Mouse (Mus musculus) adrenal gland, postnatal 36 days (tissue): ENCODE measurements at regions not wholly inside any gene's neighbourhood (a gene's known extent, or its start where the extent isn't known, plus 50 kb on each side); places are given as distances from the start of the nearest gene placed in this dataset.

Source experiments
- DNase-seq, 2 experiments: peaks; one replicate each; pipeline ENCODE4 v3.0.0; 2021; ENCODE audit warnings: mixed read lengths in 1 of 2

- peak; percentile 52 for DNase-seq
These were observed 131.1 kb upstream of the Reg3g start for GRCm38 (mm10) chr6:78599751-78600150.

DNA sequence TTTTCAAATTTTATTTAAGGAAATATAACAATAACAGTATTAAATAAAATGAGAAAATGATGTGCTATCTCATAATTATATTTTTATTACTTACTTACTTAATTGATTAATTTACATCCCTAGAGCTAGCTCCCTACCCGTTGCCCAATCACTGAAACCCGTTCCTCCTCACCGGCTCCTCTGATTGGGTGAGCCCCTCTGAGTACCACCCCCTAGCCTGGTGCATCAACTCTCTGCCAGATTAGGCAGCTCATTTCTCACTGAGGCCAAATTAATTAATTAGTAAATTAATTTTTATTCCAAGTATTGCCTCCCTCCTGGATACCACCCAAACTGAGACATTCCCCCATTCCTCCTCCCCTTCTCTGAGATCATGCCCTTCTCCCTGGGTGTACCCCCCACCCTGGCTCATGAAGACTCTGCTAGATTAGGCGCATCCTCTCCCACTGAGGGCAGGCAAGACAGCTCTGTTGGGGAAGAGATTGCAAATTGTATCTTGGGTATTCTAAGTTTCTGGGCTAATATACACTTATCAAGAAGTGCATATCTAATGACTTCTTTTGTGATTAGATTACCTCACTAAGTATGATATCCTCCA, 101.4 kb upstream of the Reg3g start:
- DNase-seq: no peak

DNA sequence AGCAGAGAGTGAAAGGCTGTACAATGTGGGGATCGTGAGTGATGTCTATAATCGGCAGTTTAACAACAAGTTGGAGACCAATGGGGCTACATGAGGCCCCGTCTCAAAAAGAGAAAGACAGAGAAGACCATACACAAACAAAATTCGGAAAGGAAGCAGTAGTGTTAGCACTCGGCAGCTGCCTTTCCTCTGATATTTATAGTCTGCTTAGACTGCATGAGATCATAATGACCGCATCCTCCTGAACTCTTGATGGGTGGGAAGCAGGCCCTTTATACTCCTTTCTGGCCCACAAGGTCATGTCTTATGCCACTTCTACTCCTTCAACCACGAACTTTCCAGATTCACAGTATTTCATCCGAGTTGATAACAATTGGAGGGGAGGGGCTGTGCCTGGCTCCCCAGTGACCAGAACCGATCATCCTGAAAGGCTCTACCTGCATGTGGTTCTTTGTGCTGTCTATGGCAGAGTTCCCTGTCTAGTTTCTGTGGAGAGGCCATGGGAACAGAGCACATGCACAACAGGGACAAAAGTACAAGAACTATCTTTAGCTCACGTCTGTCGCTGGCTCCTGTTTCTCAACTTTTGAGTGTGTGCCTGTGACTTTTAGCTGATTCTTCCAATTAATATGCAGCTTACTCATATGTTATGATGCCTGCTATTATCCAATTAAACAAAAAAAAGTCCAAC, 84.5 kb upstream of the Reg3g start:
- no peak for DNase-seq

DNA sequence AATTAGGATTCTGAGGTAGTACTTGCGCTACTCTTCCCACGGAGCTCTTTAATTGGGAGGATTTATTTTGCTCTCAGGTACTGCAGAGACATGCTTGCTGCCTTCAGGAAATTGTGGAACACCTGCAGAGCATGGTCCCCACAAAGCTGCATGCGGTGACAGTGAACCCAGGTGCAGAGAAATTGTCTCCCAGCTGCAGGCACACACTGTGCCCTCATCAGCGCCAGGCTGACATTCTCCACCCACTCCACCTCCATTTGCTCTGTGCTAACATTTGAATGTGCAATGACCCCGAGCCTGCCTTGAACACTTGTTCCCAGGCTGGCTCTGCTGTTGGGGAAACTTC, 83.7 kb upstream of the Reg3g start:
- DNase-seq: no peak

- DNase-seq: no peak
These were observed 83.1 kb upstream of the Reg3g start for GRCm38 (mm10) chr6:78551666-78552352.

DNA sequence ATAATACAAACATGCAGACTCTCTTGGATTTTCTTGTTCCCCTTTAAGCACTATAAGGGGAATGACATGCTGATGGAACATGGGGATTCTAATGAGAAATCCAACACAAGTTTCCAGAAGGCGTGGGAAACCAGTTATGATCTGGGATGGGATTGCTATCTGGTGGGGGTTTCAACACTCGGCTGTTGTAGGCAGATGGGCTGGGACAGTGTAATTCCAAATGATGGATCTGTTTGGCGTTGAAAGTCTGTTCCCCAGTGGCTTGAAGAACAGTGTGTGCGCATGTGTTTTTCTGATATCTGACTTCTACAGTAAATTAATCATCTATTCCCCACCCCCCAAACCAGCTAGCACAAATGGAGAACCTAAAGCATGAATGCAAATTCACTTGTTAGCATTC, 79.8 kb upstream of the Reg3g start:
- no peak for DNase-seq

DNA sequence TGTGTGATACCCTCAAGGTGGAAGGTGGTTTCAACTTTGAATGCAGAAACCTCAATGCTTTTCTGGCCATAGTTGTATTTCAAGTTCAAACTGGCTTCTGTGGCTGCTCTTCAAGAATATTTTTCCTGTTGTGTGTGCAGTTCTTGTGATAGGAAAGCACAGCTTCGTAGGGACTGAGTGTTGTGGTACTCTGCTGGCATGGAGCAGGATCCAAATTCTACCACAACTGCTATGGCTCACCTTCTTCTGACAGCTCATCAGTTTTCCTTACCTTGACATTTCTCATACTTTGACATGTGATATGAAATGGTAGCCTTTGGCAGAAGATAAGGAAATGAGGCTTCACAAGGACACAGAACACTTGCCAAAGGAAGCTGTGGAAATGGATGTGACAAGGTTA, 79.0 kb upstream of the Reg3g start:
- peak; percentile 20 to 25 for DNase-seq

DNA sequence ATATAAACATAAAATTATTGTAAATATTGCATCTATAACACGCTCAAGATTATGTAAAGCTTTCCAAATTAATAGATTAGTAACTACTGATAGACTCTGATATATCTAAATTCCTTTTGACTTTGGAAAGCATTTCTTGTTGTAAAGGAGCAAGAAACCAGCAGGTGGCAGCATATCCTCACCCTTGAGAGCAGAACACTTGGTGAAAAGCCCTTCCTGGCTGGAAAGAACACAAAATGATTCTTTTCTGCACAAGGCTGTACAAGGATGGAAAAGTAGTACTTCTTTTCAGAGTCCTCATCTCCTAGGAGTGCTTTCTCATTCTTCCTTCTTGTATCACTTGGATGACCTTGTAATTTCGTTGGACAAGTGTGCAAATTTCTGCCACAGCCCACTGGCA, 75.6 kb upstream of the Reg3g start:
- peak; percentile 69 to 79 for DNase-seq

GRCm38 (mm10) chr6:78537476-78537875, 68.8 kb upstream of the Reg3g start:
- no peak for DNase-seq

DNA sequence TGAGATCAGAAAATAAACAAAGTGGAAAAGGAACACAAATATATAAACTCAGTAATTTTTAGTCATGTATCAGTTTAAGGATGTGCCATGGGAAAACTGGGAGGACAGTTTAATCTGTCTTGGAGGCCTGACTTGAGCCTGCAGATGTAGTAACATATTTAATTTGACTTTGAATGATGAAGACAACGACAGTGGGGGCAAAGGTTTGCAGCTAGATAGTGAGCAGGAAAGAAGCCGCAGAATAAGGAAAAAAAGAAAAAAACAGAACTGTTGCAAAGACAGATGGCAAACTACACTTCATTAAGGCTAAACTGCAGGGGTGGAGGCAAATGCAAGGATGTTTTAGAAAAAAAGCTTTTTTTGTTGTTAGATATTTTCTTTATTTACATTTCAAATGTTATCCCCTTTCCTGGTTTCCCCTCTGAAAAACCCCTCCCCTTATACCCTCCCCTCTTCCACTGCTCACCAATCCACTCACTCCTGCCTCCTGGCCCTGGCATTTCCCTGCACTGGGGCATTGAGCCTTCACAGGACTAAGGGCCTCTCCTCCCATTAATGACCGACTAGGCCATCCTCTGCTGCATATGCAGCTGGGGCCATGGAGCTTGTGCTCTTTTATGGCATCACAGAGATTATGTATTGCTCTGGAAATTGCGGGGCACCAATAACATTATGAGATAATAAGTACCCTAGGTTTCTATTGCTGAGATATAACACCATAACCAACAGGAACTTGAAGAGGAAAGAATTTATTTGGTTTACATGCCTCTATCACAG, 58.5 kb upstream of the Reg3g start:
- no peak for DNase-seq
